Mouse (Mus musculus): ENCODE measurements around the gene Igfals.

DNA sequence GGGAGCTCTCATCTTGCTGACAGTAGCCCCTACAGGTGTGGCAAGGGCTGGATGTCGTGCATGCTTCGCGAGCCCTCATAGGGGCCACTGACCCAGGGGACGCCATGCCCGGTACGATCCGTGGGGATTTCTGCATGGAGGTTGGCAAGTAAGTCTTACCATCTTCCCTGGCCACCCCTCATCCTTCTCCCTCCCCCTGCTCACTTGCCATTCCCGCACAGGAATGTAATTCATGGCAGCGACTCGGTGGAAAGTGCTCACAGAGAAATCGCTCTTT is 31.1 kb downstream of the Igfals start:
- TF ChIP-seq CTCF (IDR thresholded peaks at IDR 0.05; ENCODE audit: insufficient read depth, low read length): no peak
- no peak for TF ChIP-seq POLR2A (IDR thresholded peaks at IDR 0.05; ENCODE audit: borderline replicate concordance, extremely low read depth, low read depth, low read length)

Measured in lung, adult 2 months (tissue).